Mouse (Mus musculus) bone marrow, adult 2 months (tissue): ENCODE results near the gene Chadl.

ENCODE experiments used
- CTCF ChIP-seq: fragments of 200-500 bp; IDR thresholded peaks from 2 replicates; pipeline ENCODE4 v1.5.1; 2011; ENCODE audit warnings: low read length, control low read depth; ENCODE audit not compliant: control insufficient read depth, insufficient read depth
- POLR2A ChIP-seq: fragments of 200-500 bp; IDR thresholded peaks from 2 replicates; pipeline ENCODE4 v1.6.1; 2011; ENCODE audit warnings: low read depth, mild to moderate bottlenecking, control low read depth, low read length, borderline replicate concordance; ENCODE audit not compliant: control insufficient read depth

- no peak for TF ChIP-seq CTCF
- TF ChIP-seq POLR2A = no peak
Measured at GRCm38 (mm10) chr15:81694891-81695290, 2.2 kb downstream of the Chadl start.
